Mouse (Mus musculus): Measurements from ENCODE around the gene Taf12. TPM values are rescaled to one million over a fixed set of nuclear protein-coding genes. Genes with fewer than 3 reads are reported as not detected.
"Not testable (repeated sequence)": the region's sequence is repeated elsewhere in the genome, so short reads cannot be mapped to it uniquely, and the experiment has no call there.

Gene Taf12
- polyA plus RNA-seq, 1 experiment from 2014 or later = 29.4 TPM

- WGBS = 71% methylated on average over 7 of the region's 7 CpGs
- H3K27me3 ChIP-seq (ENCODE audit: control insufficient read depth, insufficient read depth, low read length) = no peaks in the 10 kb centered on the region
- H3K4me3 ChIP-seq (ENCODE audit: control insufficient read depth in 1 of 2, insufficient read depth in 1 of 2, low read depth in 1 of 2, low read length in 2 of 2) = no peak overlapping the region
- no peak overlapping the region for H3K27ac ChIP-seq (replicated peaks in 1 of 2; ENCODE audit: control insufficient read depth in 1 of 2, insufficient read depth in 1 of 2, low read depth in 2 of 2, low read length in 2 of 2)
- no peak overlapping the region for H3K9ac ChIP-seq (ENCODE audit: low read length)
- peaks cover 40% of the 10 kb centered on the region for H3K36me3 ChIP-seq (ENCODE audit: control insufficient read depth, insufficient read depth, low read length)
- no peak overlapping the region for H3K4me2 ChIP-seq (ENCODE audit: low read length)
- ATAC-seq (ENCODE audit: insufficient number of reproducible peaks, insufficient read depth, low FRiP score, low read depth) = no peak
- peaks cover 4% of the 10 kb centered on the region; the same call in 1 of the 2 replicates for H3K9me3 ChIP-seq (ENCODE audit: control insufficient read depth, low read length)
- H3K4me1 ChIP-seq (ENCODE audit: control insufficient read depth in 2 of 2, insufficient read depth in 2 of 2, low read length in 2 of 2) = no peaks in the 10 kb centered on the region
These were observed 19.6 kb downstream of the Taf12 start for GRCm38 (mm10) chr4:132293682-132294240.

- peaks cover 4% of the 10 kb centered on the region; the same call in 1 of the 2 replicates for H3K9me3 ChIP-seq (ENCODE audit: control insufficient read depth, low read length)
- 46% methylated on average over 8 of the region's 8 CpGs for WGBS
- no peak overlapping the region for H3K4me2 ChIP-seq (ENCODE audit: low read length)
- no peak for ATAC-seq (ENCODE audit: insufficient number of reproducible peaks, insufficient read depth, low FRiP score, low read depth)
- H3K27me3 ChIP-seq (ENCODE audit: control insufficient read depth, insufficient read depth, low read length) = no peaks in the 10 kb centered on the region
- no peak overlapping the region for H3K9ac ChIP-seq (ENCODE audit: low read length)
- no peaks in the 10 kb centered on the region for H3K4me1 ChIP-seq (ENCODE audit: control insufficient read depth in 2 of 2, insufficient read depth in 2 of 2, low read length in 2 of 2)
- no peak overlapping the region for H3K4me3 ChIP-seq (ENCODE audit: control insufficient read depth in 1 of 2, insufficient read depth in 1 of 2, low read depth in 1 of 2, low read length in 2 of 2)
- no peak overlapping the region for H3K27ac ChIP-seq (replicated peaks in 1 of 2; ENCODE audit: control insufficient read depth in 1 of 2, insufficient read depth in 1 of 2, low read depth in 2 of 2, low read length in 2 of 2)
- peaks cover 29% of the 10 kb centered on the region for H3K36me3 ChIP-seq (ENCODE audit: control insufficient read depth, insufficient read depth, low read length)
These were observed 21.7 kb downstream of the Taf12 start for GRCm38 (mm10) chr4:132295696-132296390.

- Histone ChIP-seq H3K36me3 (ENCODE audit: control insufficient read depth, insufficient read depth, low read length) (no peaks in the 10 kb centered on the region), H3K9ac (ENCODE audit: low read length) (no peak overlapping the region), H3K27ac (replicated peaks in 1 of 2; ENCODE audit: control insufficient read depth in 1 of 2, insufficient read depth in 1 of 2, low read depth in 2 of 2, low read length in 2 of 2) (no peak overlapping the region), H3K4me3 (ENCODE audit: control insufficient read depth in 1 of 2, insufficient read depth in 1 of 2, low read depth in 1 of 2, low read length in 2 of 2) (no peak overlapping the region), H3K4me1 (ENCODE audit: control insufficient read depth in 2 of 2, insufficient read depth in 2 of 2, low read length in 2 of 2) (peaks cover 9 to 12% of the 10 kb centered on the region in 2 experiments), H3K4me2 (ENCODE audit: low read length) (no peak overlapping the region), H3K27me3 (ENCODE audit: control insufficient read depth, insufficient read depth, low read length) (no peaks in the 10 kb centered on the region), H3K9me3 (ENCODE audit: control insufficient read depth, low read length) (no peaks in the 10 kb centered on the region)
- no peak for ATAC-seq (ENCODE audit: insufficient number of reproducible peaks, insufficient read depth, low FRiP score, low read depth)
- 88% methylated on average over 1 of the region's 1 CpGs for WGBS
These were observed 25.7 kb downstream of the Taf12 start for GRCm38 (mm10) chr4:132299849-132300248.

GRCm38 (mm10) chr4:132301486-132301885 lies 27.3 kb downstream of the Taf12 start:
- 48% methylated on average over 6 of the region's 6 CpGs for WGBS
- H3K4me2 ChIP-seq (ENCODE audit: low read length) = no peak overlapping the region
- H3K4me1 ChIP-seq (ENCODE audit: control insufficient read depth in 2 of 2, insufficient read depth in 2 of 2, low read length in 2 of 2) = peaks cover 9 to 12% of the 10 kb centered on the region in 2 experiments
- H3K27me3 ChIP-seq (ENCODE audit: control insufficient read depth, insufficient read depth, low read length) = no peaks in the 10 kb centered on the region
- no peaks in the 10 kb centered on the region for H3K9me3 ChIP-seq (ENCODE audit: control insufficient read depth, low read length)
- no peak overlapping the region for H3K4me3 ChIP-seq (ENCODE audit: control insufficient read depth in 1 of 2, insufficient read depth in 1 of 2, low read depth in 1 of 2, low read length in 2 of 2)
- H3K27ac ChIP-seq (replicated peaks in 1 of 2; ENCODE audit: control insufficient read depth in 1 of 2, insufficient read depth in 1 of 2, low read depth in 2 of 2, low read length in 2 of 2) = peak overlapping the region in 1 of 2 experiments; percentile 37; a peak in 2 of 4 replicates
- no peak overlapping the region for H3K9ac ChIP-seq (ENCODE audit: low read length)
- H3K36me3 ChIP-seq (ENCODE audit: control insufficient read depth, insufficient read depth, low read length) = no peaks in the 10 kb centered on the region
- no peak for ATAC-seq (ENCODE audit: insufficient number of reproducible peaks, insufficient read depth, low FRiP score, low read depth)

GRCm38 (mm10) chr4:132301965-132302938 lies 28.1 kb downstream of the Taf12 start:
- Histone ChIP-seq H3K9me3 (ENCODE audit: control insufficient read depth, low read length) (no peaks in the 10 kb centered on the region), H3K36me3 (ENCODE audit: control insufficient read depth, insufficient read depth, low read length) (no peaks in the 10 kb centered on the region), H3K4me3 (ENCODE audit: control insufficient read depth in 1 of 2, insufficient read depth in 1 of 2, low read depth in 1 of 2, low read length in 2 of 2) (peak overlapping the region; percentile 44 to 45), H3K27ac (replicated peaks in 1 of 2; ENCODE audit: control insufficient read depth in 1 of 2, insufficient read depth in 1 of 2, low read depth in 2 of 2, low read length in 2 of 2) (peak overlapping the region in 1 of 2 experiments; percentile 53; a peak in 2 of 4 replicates), H3K27me3 (ENCODE audit: control insufficient read depth, insufficient read depth, low read length) (no peaks in the 10 kb centered on the region), H3K4me2 (ENCODE audit: low read length) (peak overlapping the region; percentile 66), H3K4me1 (ENCODE audit: control insufficient read depth in 2 of 2, insufficient read depth in 2 of 2, low read length in 2 of 2) (peaks cover 9 to 12% of the 10 kb centered on the region in 2 experiments), H3K9ac (ENCODE audit: low read length) (peak overlapping the region; percentile 78)
- WGBS = 65% methylated on average over 16 of the region's 16 CpGs
- no peak for ATAC-seq (ENCODE audit: insufficient number of reproducible peaks, insufficient read depth, low FRiP score, low read depth)

GRCm38 (mm10) chr4:132302939-132303479 lies 28.8 kb downstream of the Taf12 start, which contains the start of gene Rab42:
Rab42 (minus strand) TSS chr4:132303385.
- peaks cover 9 to 12% of the 10 kb centered on the region in 2 experiments for H3K4me1 ChIP-seq (ENCODE audit: control insufficient read depth in 2 of 2, insufficient read depth in 2 of 2, low read length in 2 of 2)
- no peaks in the 10 kb centered on the region for H3K36me3 ChIP-seq (ENCODE audit: control insufficient read depth, insufficient read depth, low read length)
- peak; percentile 65; the same call in 1 of the 2 replicates for ATAC-seq (ENCODE audit: insufficient number of reproducible peaks, insufficient read depth, low FRiP score, low read depth)
- peak within 1 kb of the TSS; percentile 66 for H3K4me2 ChIP-seq (ENCODE audit: low read length)
- 2% methylated on average over 31 of the region's 31 CpGs for WGBS
- H3K9me3 ChIP-seq (ENCODE audit: control insufficient read depth, low read length) = no peaks in the 10 kb centered on the region
- H3K4me3 ChIP-seq (ENCODE audit: control insufficient read depth in 1 of 2, insufficient read depth in 1 of 2, low read depth in 1 of 2, low read length in 2 of 2) = peak within 1 kb of the TSS; percentile 44 to 45
- H3K9ac ChIP-seq (ENCODE audit: low read length) = peak within 1 kb of the TSS; percentile 78
- H3K27ac ChIP-seq (replicated peaks in 1 of 2; ENCODE audit: control insufficient read depth in 1 of 2, insufficient read depth in 1 of 2, low read depth in 2 of 2, low read length in 2 of 2) = peak within 1 kb of the TSS; percentile 17 to 53; a peak in 1 of 4 replicates
- no peaks in the 10 kb centered on the region for H3K27me3 ChIP-seq (ENCODE audit: control insufficient read depth, insufficient read depth, low read length)

- 39% methylated on average over 6 of the region's 6 CpGs for WGBS
- H3K9ac ChIP-seq (ENCODE audit: low read length) = peak overlapping the region; percentile 78
- H3K27me3 ChIP-seq (ENCODE audit: control insufficient read depth, insufficient read depth, low read length); H3K36me3 ChIP-seq (ENCODE audit: control insufficient read depth, insufficient read depth, low read length); H3K9me3 ChIP-seq (ENCODE audit: control insufficient read depth, low read length); H3K27ac ChIP-seq (replicated peaks in 1 of 2; ENCODE audit: control insufficient read depth in 1 of 2, insufficient read depth in 1 of 2, low read depth in 2 of 2, low read length in 2 of 2); ATAC-seq (ENCODE audit: insufficient number of reproducible peaks, insufficient read depth, low FRiP score, low read depth): not testable (repeated sequence)
- H3K4me1 ChIP-seq (ENCODE audit: control insufficient read depth in 2 of 2, insufficient read depth in 2 of 2, low read length in 2 of 2) = peaks cover 9 to 12% of the 10 kb centered on the region in 2 experiments
- peak overlapping the region in 1 of 2 experiments; percentile 45; a peak in 3 of 4 replicates for H3K4me3 ChIP-seq (ENCODE audit: control insufficient read depth in 1 of 2, insufficient read depth in 1 of 2, low read depth in 1 of 2, low read length in 2 of 2)
- H3K4me2 ChIP-seq (ENCODE audit: low read length) = peak overlapping the region; percentile 66
These were observed 29.3 kb downstream of the Taf12 start for GRCm38 (mm10) chr4:132303484-132303883.

All from heart, embryonic 14.5 days (tissue).